Mouse (Mus musculus) heart, adult 2 months (tissue): Measurements from ENCODE around the gene Tagap. TPM values are rescaled to one million over a fixed set of nuclear protein-coding genes. Genes with fewer than 3 reads are reported as not detected.

Source experiments
- DNase-seq, 2 experiments: peaks; one replicate each; pipeline ENCODE4 v3.0.0; 2021
- H3K27ac ChIP-seq: fragments of 200-600 bp; 2 replicates; pipeline ENCODE4 v1.8.1; 2022
- H3K27me3 ChIP-seq: fragments of 200-500 bp; 2 replicates; pipeline ENCODE4 v1.6.1; 2012; ENCODE audit warnings: mild to moderate bottlenecking, low read length, inconsistent platforms, mixed read lengths; ENCODE audit not compliant: control insufficient read depth, insufficient read depth
- H3K36me3 ChIP-seq: fragments of 200-500 bp; 2 replicates; pipeline ENCODE4 v1.6.1; 2012; ENCODE audit warnings: low read length, inconsistent platforms; ENCODE audit not compliant: control insufficient read depth, insufficient read depth
- H3K4me1 ChIP-seq: fragments of 200-500 bp; 2 replicates; pipeline ENCODE4 v1.6.1; 2011; ENCODE audit warnings: low read length; ENCODE audit not compliant: control insufficient read depth, insufficient read depth
- H3K4me3 ChIP-seq: fragments of 200-600 bp; 2 replicates; pipeline ENCODE4 v1.8.1; 2022
- H3K79me2 ChIP-seq: fragments of 200-500 bp; replicated peaks from 2 replicates; pipeline ENCODE4 v1.6.1; 2012; ENCODE audit warnings: mild to moderate bottlenecking, inconsistent platforms, low read length, moderate library complexity, mixed read lengths; ENCODE audit not compliant: control insufficient read depth, insufficient read depth
- H3K9ac ChIP-seq: fragments of 200-500 bp; 2 replicates; pipeline ENCODE4 v1.6.1; 2012; ENCODE audit warnings: low read depth, mild to moderate bottlenecking, control low read depth, inconsistent platforms, low read length, mixed read lengths
- CTCF ChIP-seq: fragments of 200-600 bp; IDR thresholded peaks from 2 replicates; pipeline ENCODE4 v1.8.1; 2022; ENCODE audit warnings: antibody characterized with exemption, mild to moderate bottlenecking, moderate library complexity
- EP300 ChIP-seq: fragments of 200-500 bp; IDR thresholded peaks from 2 replicates; pipeline ENCODE4 v1.6.1; 2011; ENCODE audit warnings: low read depth, low read length, control low read depth; ENCODE audit not compliant: insufficient read depth
- POLR2A ChIP-seq: fragments of 200-500 bp; IDR thresholded peaks from 2 replicates; pipeline ENCODE4 v1.6.1; 2011; ENCODE audit warnings: mild to moderate bottlenecking, low read depth, low read length, control low read depth; ENCODE audit not compliant: insufficient read depth
- WGBS: fragments of 180-500 bp; shearing (Covaris S2); methylation state at CpG from one replicate; pipeline ENCODE4 v1.1.7; 2018; 5-methylcytosine and 5-hydroxymethylcytosine counted together
- intact Hi-C: fragments of 180-260 bp; cut with DNase I; formaldehyde crosslinking; loops from one replicate; pipeline ENCODE4 v1.15.1; 2025
- polyA plus RNA-seq: library from polyadenylated mRNA; depleted of rRNA; stranded (reverse); fragments of >200 nt; gene quantifications from 2 replicates; pipeline ENCODE4 v1.2.3, GENCODE M21; 2012
- total RNA-seq, 2 experiments: library from RNA; stranded (reverse); gene quantifications; 2 replicates each; pipeline ENCODE4 v1.2.3; 2021

The Tagap gene
- total and polyA plus RNA-seq, 3 experiments: 1.3 to 3.0 (median 2.9) TPM

GRCm38 (mm10) chr17:7902362-7902761, 23.4 kb upstream of the Tagap start:
- WGBS: 60% methylated on average over 3 of the region's 3 CpGs
- intact Hi-C loops: no loop called here
- H3K4me1 ChIP-seq: no peaks in the 10 kb centered on the region
- H3K9ac ChIP-seq: no peak overlapping the region
- TF ChIP-seq CTCF (no peak), POLR2A (no peak), EP300 (no peak)
- no peaks in the 10 kb centered on the region for H3K27me3 ChIP-seq
- H3K79me2 ChIP-seq: no peaks in the 10 kb centered on the region
- no peak overlapping the region for H3K27ac ChIP-seq
- H3K36me3 ChIP-seq: no peaks in the 10 kb centered on the region
- peak in 1 of 2 experiments; percentile 43 for DNase-seq
- no peak overlapping the region for H3K4me3 ChIP-seq

GRCm38 (mm10) chr17:7904992-7905391, 20.8 kb upstream of the Tagap start:
- DNase-seq: no peak
- H3K27me3 ChIP-seq: no peaks in the 10 kb centered on the region; the same call in 1 of the 2 replicates
- no peak for TF ChIP-seq EP300
- TF ChIP-seq POLR2A: no peak
- no peak for TF ChIP-seq CTCF
- H3K27ac ChIP-seq: no peak overlapping the region
- H3K79me2 ChIP-seq: no peaks in the 10 kb centered on the region
- H3K36me3 ChIP-seq: no peaks in the 10 kb centered on the region
- WGBS: 30% methylated on average over 2 of the region's 2 CpGs
- no peak overlapping the region for H3K4me3 ChIP-seq
- no peaks in the 10 kb centered on the region for H3K4me1 ChIP-seq
- intact Hi-C loops: no loop called here
- H3K9ac ChIP-seq: no peak overlapping the region

- peaks cover under 1% of the 10 kb centered on the region for H3K27me3 ChIP-seq
- no peak overlapping the region for H3K9ac ChIP-seq
- WGBS: 51% methylated on average over 4 of the region's 4 CpGs
- no peak overlapping the region for H3K4me3 ChIP-seq
- no peaks in the 10 kb centered on the region for H3K4me1 ChIP-seq
- H3K36me3 ChIP-seq: no peaks in the 10 kb centered on the region
- DNase-seq: no peak
- H3K27ac ChIP-seq: no peak overlapping the region
- no peak for TF ChIP-seq EP300
- TF ChIP-seq CTCF: no peak
- no peak for TF ChIP-seq POLR2A
- intact Hi-C loops: no loop called here
- H3K79me2 ChIP-seq: no peaks in the 10 kb centered on the region
Observed at GRCm38 (mm10) chr17:7905936-7906685, 19.7 kb upstream of the Tagap start.

- Histone ChIP-seq H3K4me3 (no peak overlapping the region), H3K27me3 (peaks cover 4% of the 10 kb centered on the region), H3K36me3 (no peaks in the 10 kb centered on the region), H3K79me2 (no peaks in the 10 kb centered on the region), H3K4me1 (no peaks in the 10 kb centered on the region), H3K9ac (no peak overlapping the region), H3K27ac (no peak overlapping the region)
- intact Hi-C loops: no loop called here
- TF ChIP-seq EP300: no peak
- TF ChIP-seq CTCF: no peak
- TF ChIP-seq POLR2A: no peak
- 59% methylated on average over 2 of the region's 2 CpGs for WGBS
- DNase-seq: no peak
Observed at GRCm38 (mm10) chr17:7914596-7915227, 11.1 kb upstream of the Tagap start.

GRCm38 (mm10) chr17:7915791-7916190, 10.0 kb upstream of the Tagap start:
- Histone ChIP-seq H3K4me1 (no peaks in the 10 kb centered on the region), H3K4me3 (no peak overlapping the region), H3K27me3 (peaks cover 4% of the 10 kb centered on the region), H3K9ac (no peak overlapping the region), H3K27ac (no peak overlapping the region), H3K79me2 (no peaks in the 10 kb centered on the region), H3K36me3 (no peaks in the 10 kb centered on the region)
- intact Hi-C loops: no loop called here
- 64% methylated on average over 9 of the region's 9 CpGs for WGBS
- TF ChIP-seq EP300: no peak
- TF ChIP-seq POLR2A: no peak
- no peak for TF ChIP-seq CTCF
- DNase-seq: no peak

- no peaks in the 10 kb centered on the region for H3K36me3 ChIP-seq
- no peak for DNase-seq
- H3K27me3 ChIP-seq: no peaks in the 10 kb centered on the region
- WGBS: 55% methylated on average over 12 of the region's 12 CpGs
- H3K4me3 ChIP-seq: no peak overlapping the region
- intact Hi-C loops: no loop called here
- no peak overlapping the region for H3K27ac ChIP-seq
- TF ChIP-seq EP300 (no peak), POLR2A (no peak), CTCF (no peak)
- no peak overlapping the region for H3K9ac ChIP-seq
- no peaks in the 10 kb centered on the region for H3K4me1 ChIP-seq
- H3K79me2 ChIP-seq: no peaks in the 10 kb centered on the region
Observed at GRCm38 (mm10) chr17:7916782-7917574, 8.8 kb upstream of the Tagap start.
